Mouse (Mus musculus): ENCODE measurements around the gene Tcf15.

DNA sequence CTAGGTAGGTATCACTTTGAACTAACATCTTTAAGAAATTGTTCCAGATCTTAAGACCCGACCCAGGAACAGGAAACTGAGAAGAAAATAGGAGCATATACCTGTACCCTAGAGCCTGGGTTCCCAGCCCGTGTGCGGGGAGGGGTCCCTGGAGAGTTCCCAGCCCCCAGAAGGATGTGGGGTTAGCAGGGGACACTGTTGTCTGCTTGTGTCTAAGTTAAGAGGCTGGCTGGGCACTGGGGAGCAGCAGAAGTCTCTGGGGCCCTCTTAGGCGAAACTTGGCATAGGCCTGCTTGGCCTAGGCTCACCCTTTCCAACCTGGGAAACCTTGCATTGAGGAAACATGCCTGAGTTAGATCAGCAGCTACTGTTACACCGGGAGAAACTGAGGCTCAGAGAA lies 1.1 kb downstream of the Tcf15 start:
- TF ChIP-seq TAL1 (IDR thresholded peaks at IDR 0.05; ENCODE audit: low read length): no peak
- no peak for TF ChIP-seq GATA1 (IDR thresholded peaks at IDR 0.05; ENCODE audit: low read length)
